Mouse (Mus musculus) adrenal gland, adult 2 months (tissue): ENCODE data around the gene Gnaq. TPM values are rescaled to one million over a fixed set of nuclear protein-coding genes. Genes with fewer than 3 reads are reported as not detected.
"Not testable (repeated sequence)": the region's sequence is repeated elsewhere in the genome, so short reads cannot be mapped to it uniquely, and the experiment has no call there.

ENCODE experiments used
- DNase-seq: peaks from one replicate; pipeline ENCODE4 v3.0.0; 2021
- polyA plus RNA-seq: library from polyadenylated mRNA; depleted of rRNA; stranded (reverse); fragments of >200 nt; gene quantifications from 2 replicates; pipeline ENCODE4 v1.2.3, GENCODE M21; 2012
- total RNA-seq, 2 experiments: library from RNA; stranded (reverse); gene quantifications; 2 replicates each; pipeline ENCODE4 v1.2.3; 2021

The Gnaq gene
- total and polyA plus RNA-seq, 3 experiments = 6.9 to 62.5 (median 49.7) TPM

DNA sequence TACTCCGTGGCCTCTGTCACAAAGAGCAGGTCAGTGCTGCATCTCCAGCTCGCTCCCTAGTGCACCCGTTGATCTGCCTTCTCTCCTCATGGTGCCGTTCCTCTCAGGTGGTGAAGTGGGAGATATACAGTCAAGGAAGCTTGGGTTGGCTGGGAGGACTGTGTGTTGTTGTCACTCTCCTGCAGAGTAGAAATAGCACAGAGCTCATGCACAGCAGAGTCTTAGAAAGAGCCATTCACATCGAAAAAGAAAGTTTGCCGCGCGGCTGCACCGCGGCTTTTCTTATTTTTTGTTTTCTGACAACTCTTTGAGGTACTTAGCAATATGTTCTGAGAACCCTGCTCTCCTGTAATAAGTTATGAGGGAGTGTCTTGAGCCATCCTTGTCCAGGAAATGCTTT lies 10.4 kb downstream of the Gnaq start:
- no peak for DNase-seq

DNA sequence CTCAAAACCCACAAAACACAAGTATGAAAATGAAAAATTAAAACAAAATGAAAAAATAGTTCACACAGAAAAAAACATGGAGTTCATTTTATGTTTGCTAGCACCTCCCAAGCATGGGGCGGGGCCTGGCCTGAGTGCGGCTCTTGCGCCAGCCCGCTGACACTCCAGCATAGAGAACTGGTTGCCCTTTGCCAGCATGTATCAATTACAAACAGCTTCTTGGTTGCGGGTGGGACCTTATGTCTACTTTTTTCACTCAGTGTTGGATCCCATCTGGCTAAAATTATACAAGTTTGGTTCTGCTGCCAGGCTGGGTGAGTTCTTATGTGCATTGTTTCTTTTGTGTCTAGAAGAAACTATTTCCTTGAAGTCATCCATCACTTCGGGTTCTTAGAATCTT lies 14.8 kb downstream of the Gnaq start:
- DNase-seq = no peak

DNA sequence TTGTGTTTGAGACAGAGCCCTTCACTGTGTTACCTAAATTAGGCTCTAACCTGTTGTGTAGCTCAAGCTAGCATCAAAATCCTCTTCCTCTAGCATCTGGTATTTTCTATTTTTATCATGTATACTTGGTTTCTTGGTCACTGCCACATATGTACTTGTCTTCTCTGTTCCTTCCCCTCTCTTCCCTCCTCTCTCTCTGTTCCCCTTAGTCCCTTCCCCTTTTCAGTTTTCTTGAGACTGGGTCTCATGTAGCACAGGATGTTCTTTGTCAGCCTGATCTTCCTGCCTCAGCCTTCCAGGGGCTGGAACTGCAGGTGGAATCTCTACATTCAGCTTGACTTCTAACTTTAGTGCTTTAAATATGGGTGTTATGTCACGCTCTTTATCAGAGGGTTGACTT lies 16.5 kb downstream of the Gnaq start:
- no peak for DNase-seq

DNA sequence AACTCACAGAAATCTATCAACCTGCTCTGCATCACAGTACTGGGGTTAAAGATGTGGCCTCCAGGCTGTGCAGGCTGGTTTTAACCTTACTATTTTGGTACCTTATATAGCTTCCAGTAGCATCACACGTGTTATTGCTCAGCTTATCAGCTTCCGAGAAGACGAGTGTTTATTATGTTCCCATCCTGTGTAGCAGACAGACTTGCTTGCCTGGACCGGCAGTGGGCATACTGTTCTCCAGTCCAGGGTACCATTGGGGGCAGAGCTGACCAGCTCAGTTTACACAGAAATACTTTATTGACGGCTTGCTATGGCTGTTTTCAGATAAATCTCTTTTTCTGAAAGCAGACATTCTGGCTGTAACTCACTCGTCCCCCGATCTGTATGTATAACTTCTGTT lies 17.7 kb downstream of the Gnaq start:
- no peak for DNase-seq

DNA sequence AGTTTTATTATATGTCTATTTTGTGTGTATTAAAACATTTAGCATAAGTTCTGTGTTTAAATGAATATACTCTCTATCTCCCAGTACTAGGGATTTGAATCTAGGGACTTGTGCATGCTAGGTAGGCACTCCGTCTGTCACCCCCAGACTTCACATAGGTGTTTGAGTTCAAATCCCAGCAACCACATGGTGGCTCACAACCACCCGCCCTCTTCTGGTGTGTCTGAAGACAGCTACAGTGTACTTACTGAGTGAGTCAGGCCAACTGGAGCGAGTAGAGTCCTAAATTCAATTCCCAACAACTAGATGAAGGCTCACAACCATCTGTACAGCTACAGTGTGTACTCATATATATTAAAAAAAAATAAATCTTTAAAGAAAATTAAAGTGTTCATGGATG lies 21.2 kb downstream of the Gnaq start:
- no peak for DNase-seq

DNA sequence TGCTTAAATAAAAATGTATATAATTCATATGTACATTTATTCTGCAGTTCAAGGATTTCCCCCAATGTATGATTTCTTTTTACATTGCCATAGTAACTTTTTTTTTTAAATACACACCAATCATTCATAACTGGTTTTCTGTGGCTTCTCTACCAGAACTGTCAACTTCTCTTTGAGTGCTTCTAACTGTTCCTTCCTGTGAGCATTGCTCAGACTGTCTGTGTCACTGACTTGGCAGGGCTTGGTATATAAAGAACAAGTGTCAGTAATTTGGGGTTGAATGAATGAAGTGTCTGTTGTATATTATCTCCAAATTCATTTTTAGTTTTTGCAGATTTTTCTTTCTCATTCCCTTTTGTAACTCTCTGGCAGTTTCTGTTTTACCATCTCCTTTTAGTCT lies 21.8 kb downstream of the Gnaq start:
- no peak for DNase-seq

DNA sequence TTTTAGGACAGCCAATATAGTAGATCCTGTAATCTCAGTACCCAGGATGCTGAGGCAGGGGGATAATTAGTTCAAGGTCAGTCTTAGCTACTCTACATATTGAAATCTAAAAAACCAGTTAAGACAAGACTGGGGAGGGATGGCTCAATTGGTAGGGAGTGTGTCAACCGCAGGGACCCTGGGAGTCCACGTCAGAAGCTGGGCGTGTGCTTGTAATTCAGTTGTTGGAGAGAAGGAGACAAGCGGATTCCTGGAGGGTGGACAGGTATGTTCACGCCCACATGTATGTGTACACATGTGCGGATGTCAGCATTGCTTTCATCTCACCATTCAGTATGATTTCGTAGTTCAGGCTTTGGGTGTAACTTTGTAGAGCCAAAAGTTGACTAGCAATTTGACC lies 24.5 kb downstream of the Gnaq start:
- DNase-seq = no peak

DNA sequence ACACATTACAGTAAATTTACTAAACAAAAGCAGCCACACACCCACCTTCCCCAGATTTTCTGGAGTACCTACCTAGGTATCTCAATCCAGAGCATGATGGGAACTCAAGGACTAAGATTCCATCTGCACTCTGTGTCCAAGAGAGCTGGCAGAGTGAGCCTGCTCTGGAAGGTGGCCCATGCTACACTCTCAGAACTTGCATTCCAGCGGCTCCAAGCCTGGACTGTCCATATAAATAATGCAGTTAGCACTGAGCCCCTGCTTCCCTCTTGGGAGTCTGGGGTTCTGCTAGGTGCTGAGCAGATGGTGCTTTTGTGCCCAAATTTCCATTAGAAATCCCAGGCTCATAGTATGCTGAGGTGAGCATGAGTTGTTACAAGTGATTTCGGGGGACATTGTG lies 28.1 kb downstream of the Gnaq start:
- no peak for DNase-seq

DNA sequence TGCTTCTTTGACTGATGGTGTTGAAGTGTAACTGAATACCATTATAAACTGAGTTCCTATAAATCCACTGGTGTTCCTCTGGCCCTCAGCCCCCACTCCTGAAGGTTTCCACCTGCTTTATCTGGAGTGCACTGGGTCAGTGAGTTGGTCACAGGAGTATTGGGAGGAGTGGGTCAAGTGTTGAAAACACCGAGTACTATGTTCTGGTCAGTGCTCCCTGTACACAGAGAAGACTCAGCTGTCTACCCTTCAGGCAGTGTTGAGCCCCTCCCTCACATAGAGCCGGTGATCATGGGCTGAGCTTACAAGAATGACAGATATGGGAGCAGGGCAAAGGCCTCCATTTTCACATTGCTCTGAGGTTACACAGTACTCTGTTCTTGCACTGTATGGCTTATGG lies 28.6 kb downstream of the Gnaq start:
- no peak for DNase-seq

DNA sequence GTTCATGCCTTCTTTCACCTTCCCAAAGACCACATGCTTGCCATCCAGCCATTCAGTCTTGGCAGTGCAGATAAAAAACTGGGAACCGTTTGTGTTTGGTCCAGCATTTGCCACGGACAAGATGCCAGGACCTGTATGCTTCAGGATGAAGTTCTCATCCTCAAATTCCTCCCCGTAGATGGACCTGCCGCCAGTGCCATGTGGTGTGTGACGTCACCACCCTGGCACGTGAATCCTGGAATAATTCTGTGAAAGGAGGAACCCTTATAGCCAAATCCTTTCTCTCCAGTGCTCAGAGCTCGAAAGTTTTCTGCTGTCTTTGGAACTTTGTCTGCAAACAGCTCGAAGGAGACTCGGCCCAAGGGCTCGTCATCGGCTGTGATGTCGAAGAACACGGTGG lies 31.8 kb downstream of the Gnaq start:
- not testable (repeated sequence) for DNase-seq

DNA sequence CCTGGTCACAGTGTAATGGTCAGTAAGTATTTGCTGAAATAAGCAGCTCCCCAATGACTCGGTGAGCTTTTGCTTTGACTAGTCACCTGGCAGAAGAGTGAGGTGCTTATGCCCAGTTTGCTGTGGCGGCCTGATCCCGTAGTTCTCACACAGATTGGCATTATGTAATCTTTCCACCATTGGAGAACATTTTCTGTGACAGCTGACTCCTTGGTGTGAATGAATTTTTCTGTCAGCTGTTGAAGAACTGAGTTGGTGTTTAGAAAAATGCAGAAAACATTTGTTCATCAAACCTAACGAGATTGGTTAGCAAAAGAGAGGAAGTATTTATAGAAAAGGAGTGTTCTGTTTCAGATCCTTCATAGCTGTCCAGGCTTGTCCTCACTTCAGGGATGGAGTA lies 34.6 kb downstream of the Gnaq start:
- no peak for DNase-seq

DNA sequence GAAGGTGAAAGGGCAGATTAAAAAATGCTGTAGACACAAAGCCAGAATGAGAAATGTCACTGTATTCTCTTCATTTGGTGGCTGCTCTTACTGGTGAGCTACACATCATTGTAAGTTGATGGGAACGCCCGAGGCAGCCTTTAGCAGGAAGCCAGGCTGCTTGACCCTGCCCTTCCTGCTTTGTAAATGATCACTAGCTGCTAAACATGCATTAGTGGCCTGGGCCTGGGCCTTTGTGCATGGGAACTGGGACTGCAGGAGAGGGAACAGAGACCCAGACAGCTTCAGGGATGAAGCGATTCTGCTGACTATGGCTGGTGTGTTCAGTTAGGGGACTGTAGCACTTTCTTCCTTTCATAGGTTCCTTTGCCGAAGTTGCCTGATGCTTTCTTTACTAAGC lies 35.6 kb downstream of the Gnaq start:
- peak; percentile 42 for DNase-seq

DNA sequence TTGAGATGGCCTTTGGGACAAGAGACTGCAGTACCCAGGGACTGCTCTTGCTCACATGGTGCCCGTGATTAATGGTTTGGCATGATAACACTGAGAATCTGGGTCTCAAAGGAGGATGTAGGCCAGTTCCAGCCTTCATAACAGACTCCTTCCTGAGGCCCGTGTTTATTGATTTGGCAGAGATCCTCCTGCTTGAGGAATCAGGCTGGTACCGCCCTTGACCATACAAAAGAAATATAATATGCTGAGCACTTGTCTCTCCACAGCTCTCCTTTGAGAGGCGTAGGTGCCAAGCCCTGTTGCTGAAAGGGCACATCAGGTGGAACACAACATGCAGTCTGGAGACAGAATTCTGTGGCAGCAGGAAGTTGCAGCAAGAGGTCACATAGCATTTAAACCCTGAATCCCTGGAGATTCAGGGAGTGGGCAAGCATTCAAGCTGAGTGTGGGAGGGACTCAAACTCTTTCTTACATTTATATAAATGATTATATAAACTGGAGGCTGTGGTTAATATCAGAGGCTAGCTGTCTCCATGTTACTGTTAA lies 36.1 kb downstream of the Gnaq start:
- peak; percentile 44 for DNase-seq

DNA sequence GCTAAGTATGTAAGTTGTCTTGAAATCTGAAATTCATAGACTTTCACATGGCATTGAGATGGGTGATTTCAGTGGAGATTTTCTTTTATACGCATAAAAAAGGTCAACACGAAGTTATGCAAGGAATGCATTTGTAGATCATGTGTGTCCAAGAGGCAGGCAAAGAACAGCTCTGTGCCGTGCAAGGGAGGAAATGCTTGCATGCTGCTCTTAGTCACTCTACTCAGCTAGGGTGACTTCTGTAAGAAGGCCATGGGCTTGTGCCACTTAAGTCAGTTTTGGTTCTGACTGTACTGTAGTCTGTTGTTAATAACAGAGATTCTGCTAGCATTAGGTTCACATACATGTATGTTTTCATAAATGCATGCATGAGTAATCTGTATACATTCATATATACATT lies 38.1 kb downstream of the Gnaq start:
- DNase-seq = no peak

DNA sequence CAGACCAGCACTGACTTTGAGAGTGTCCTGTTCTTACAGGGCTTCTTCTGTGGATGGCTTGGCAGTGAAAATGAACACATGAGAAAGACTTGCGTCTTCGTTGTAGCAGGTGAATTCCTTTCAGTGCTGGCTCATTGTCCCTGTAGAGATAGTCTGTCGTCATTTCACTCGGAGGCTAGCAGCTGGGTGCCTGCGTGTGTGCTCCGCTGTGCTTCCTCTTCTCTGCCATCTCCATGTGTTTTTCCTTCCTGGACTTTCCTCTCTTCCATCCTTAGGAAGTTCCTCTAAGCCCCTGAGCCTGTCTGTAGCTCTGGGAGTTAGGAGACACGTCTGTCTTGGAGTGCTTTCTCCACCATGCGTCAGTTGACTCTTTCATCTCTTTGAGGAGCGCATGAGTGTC lies 41.1 kb downstream of the Gnaq start:
- no peak for DNase-seq

DNA sequence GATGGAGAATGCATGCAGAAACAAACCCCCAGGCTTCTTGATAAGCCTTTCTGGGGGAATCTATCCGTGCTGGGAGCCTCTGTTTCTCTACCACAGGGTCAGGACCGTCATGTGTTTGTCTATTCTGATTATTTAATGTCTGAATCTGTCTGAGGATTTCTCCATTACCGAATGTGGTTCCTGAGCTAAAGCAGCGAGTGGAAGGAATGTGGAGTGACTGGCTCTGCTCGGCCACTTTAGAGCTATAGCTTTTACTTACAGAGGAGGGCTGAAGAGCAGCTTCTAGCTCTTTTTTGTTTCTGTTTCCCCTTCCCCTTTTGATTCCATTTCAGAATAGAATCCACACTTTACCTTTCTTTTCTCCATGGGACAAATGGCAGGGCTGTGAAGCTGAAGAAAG lies 43.8 kb downstream of the Gnaq start:
- no peak for DNase-seq

DNA sequence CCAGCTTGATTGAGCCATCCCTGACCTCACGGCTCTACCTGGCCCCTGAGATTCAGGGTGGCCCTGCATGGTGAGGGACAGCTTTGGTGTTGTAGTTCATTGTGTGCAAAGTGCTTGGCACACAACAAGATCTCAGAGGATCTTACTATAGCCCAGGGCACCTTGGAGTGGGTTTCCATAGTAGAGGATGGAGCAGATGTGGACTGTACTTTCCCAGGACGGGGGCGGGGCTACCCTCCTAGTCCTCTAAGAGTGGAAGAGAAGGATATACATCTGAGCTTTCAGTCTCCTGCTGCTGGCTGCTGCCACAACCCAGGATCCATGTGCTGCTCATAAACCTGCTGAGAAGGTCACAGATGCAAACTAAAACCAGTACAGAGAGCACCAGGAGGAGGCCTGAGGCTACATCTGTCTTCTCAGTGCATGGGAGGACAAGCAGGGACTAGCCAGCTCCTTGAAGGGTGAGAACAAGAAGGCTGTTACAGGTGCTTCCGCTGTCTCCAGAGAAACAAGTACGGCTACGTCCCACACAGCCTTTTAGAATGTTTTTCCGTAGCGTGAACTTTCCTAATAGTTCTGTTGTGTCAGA lies 44.6 kb downstream of the Gnaq start:
- no peak for DNase-seq

DNA sequence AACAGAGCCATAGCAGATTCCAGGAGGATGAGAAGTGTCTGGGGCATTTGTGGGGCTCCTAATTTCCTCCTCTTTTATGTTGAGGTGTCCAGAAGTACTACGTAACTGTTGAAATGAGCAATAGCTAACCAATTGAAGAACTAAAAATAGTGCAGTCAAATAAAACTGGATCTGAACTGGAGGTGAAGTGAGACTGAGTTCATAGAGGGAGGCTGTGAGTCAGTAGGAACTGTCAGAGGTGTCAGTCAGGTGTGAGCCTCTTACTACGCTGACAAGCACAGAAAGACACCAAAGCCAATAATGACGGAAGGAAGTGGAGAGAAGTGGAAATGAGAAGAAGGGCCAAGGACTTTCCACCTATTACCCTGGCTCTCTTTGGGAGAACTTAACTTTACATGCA lies 48.6 kb downstream of the Gnaq start:
- DNase-seq = no peak

DNA sequence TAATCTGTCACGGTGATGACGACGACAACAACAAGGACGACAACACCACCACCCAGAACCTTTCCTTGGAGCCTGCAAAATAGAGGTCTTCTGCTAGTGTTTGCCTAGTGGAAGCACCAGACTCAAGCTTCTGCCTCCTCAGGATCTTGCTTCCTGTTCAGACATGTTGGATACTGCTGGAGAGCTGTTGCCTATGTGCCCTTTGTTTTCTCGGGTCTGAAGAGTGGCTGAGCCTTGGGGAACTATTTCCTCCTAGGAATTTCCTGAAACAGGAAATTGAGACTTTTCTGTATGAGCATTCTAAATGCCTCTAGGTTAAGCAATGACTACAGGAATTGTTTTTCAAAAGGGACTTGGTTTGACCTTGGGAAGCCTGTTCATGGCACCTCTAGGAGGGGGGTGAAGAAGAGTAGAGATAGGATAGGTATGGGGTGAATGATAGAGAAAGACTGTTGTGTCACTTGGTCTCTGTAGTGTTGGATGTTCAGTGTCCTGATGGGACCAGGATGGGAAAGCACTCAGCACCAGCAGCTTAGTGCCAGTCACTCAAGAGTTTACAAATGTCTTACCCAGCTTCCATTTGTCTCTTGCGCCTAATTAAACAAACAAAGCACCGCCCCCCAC lies 49.3 kb downstream of the Gnaq start:
- no peak for DNase-seq

DNA sequence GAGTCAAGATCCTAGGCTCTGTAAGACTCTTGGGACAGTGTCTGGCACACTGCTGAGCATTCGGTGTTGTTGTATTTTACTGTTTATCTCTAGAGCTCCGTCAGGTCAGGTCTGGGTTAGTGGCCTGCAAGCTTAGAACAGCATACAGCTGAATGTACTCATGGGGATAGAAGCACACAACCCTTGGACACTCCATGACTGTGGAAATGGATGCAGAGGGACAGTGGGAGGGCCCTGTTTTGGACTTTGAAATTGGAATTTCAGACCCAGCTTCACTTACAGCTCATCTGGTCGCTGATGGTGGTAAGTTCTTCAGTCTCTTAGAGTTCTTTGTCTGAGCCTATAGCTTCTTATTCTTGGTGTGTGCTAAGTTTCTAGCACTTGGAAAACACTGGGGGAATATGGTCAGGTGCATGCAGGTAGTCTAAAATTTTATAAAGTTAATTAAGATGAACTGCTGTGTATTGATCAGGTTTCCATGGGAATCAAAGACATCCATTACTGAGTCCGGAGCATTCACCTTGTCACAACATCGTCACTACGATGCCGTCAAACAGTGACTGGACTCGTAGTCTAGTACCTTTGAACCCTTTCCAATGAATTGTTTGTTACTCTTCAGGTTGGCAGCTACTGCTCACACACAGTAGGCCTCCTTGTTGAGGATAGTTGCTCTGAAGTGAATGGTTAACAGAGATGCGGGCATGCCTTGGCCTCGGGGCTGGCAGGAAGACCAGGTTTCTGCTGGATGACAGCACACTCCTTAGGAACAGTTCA lies 51.1 kb downstream of the Gnaq start:
- no peak for DNase-seq

DNA sequence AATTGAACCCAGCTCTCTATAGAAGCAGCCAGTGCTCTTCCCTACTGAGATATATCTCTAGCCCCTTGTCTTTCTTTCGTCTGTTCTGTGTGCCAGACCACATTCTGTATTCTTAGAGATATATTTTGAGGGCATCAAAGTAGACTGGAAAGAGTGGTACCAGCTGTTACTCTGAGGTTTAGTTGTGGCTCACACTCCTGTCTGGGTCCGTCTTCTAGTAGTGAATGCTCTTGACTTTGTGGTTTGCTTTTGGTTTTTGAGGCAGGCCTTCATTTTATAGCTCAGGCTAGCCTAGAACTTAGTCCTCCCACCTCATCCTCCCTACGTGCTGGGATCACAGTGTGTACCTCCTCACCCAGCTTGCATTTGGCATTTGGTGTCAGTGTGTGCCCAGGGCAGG lies 54.4 kb downstream of the Gnaq start:
- no peak for DNase-seq

DNA sequence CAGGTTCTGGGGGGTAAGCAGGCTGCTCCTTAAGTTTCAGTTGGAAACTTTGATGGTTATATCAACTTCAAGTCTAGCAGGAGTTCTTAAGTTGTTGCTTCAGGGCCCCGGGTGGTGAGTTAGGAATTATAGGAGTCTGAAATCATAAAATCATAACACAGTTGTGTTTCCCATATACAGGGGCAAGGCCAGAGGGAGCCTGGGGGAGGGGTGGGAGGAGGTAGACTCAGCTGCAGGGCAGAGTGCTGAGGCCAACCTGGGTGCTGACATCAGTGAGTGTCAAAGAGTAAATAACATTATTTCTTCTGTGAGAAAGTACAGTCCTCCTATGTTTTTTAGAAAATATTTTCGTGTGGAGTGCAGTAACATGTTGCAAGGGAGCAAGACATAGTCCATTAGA lies 55.3 kb downstream of the Gnaq start:
- DNase-seq = no peak

DNA sequence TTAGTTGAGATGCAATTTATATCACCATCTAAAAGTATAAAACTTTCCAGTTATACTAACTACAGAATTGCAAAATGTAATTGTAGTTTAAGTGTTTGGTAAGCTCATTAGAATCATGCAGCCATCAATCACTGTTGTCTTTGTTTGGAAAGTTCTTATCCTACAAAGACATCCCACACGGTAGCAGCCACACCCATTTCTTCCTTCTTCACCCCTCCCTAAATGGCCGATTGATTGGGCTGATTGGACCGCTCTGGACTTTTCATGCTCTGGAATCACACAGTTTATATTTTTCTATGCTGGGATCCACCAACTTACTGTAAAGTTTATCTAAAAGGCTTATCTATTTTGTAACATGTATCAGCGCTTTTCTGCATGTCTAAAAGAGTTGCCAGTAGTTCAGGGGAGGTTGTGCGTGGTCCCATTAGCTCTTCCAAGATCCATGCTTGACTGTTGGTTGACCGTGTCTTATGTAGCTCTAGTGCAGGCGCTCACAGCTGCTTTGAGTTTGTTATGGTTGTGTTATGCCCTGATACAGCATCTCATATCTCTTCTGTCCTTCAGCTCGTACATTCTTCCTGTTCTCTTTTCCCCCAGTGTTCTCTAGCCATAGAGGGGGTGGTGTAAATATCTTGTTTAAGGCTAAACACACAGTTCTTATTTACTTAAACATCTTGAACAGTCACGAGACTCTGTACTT lies 56.6 kb downstream of the Gnaq start:
- no peak for DNase-seq
